Mouse (Mus musculus) cortical plate, adult 2 months (tissue): ENCODE measurements around the gene Matn4.

Experiments used
- CTCF ChIP-seq: fragments of 200-500 bp; IDR thresholded peaks from 2 replicates; pipeline ENCODE4 v1.5.1; 2011; ENCODE audit warnings: mild to moderate bottlenecking, control low read depth, low read length; ENCODE audit not compliant: insufficient read depth; ENCODE audit errors: extremely low read depth
- POLR2A ChIP-seq: fragments of 200-500 bp; IDR thresholded peaks from 2 replicates; pipeline ENCODE4 v1.6.1; 2011; ENCODE audit warnings: mild to moderate bottlenecking, low read length, control low read depth; ENCODE audit not compliant: insufficient read depth; ENCODE audit errors: extremely low read depth

DNA sequence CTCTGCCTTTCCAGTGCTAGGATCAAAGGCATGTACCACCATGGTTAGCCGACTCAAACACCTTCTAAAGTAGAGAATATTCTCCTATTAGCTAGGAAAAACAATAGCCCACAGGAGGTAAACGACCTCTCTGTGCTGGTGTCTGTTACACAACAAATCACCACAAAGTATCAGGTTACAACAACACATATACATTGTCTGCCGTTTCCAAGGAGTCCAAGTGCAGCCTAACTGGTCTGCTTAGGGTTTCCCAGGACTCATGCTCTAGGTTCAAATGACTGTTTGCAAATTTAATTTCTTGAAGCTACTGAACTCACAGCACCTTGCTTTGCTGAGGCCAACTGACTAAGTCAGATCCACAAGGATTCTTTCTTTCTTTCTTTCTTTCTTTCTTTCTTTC lies 14.5 kb upstream of the Matn4 start:
- no peak for TF ChIP-seq POLR2A
- TF ChIP-seq CTCF, result no peak
